Mouse (Mus musculus) heart, postnatal 10 days (tissue): ENCODE data around the gene Sertad2. TPM values are rescaled to one million over a fixed set of nuclear protein-coding genes. Genes with fewer than 3 reads are reported as not detected.

ENCODE experiments used
- DNase-seq, 2 experiments: peaks; one replicate each; pipeline ENCODE4 v3.0.0; 2021
- intact Hi-C: fragments of 180-260 bp; cut with DNase I; formaldehyde crosslinking; loops from one replicate; pipeline ENCODE4 v1.15.1; 2025
- total RNA-seq, 2 experiments: library from RNA; stranded (reverse); gene quantifications; 2 replicates each; pipeline ENCODE4 v1.2.3; 2021

The Sertad2 gene
- 10 to 100 TPM; 21.1 to 23.7 TPM for total RNA-seq

DNA sequence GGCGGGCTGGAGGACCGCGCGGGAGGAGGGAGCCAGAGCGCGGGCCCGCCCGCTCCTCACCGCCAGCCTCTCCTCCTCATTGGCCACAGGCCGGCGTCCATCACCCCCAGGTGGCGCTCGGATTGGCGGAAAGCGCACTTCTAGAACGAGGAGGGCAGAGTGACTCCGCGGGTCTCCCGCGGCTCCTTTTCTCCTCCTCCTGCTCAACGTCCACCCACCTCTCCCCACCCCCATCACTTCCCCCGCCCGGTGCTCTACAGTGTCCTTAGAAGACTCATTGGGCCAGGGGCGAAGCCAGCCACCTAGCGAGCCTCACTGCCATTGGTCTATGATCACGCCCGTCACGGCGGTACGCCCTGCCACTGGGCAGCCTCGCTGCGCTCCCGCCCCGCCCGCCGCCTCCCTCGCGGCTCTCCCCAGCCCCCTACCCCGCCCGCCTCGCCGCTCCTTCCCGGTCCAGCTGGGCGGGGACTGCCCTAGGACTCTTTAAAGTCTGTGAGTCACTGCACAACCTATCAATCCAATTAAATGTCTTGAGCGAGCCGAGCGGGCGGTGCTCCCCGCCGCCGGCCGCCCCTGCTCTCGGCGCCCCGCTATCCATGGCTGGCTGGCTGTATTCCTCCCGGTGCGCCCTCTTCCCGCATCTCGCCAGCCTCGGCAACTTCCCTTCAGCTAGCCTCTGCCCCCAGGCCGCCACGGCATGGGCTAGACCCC lies at the start of gene Sertad2:
Sertad2 (plus strand) TSS at position 515 of the 714 bp plus-strand sequence.
- intact Hi-C loops = loop anchor here (2.0 to 5.0 kb wide), 4 partner anchors 66 to 199 kb away; partner anchors contain the start of gene Aftph
- DNase-seq = peak; percentile 99 to 100

DNA sequence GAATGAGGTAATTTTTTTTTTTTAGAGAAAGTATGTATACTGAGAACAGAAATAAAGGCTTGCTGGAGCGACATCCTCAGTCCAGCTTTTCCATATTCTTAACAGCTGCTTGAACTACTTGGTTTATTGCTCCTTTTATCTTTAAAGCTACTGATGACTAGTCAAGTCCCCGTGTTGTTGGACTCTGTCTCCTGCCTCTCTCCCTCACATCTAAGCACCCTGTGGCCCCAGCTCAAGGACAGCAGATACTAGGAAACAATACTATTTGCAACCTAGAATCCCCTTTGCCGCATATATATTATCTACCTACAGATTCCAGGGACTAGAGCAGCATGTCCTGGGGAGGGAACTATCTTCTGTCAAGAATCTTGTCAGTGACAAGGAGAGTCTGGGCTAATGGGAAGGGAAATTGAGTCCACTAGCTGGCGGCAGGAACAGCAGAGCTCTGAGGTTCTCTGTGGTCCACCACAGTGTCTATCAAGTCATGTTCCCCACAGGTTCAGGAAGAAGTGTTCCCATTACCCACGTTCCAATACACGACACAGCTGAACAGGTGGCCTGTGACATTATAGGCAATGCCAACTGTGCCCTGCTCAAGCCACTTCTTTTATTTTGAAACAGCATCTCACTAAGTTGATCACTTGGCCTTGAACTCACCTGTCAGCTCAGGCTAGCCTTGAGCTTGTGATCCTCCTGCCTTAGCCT lies 49.0 kb upstream of the Sertad2 start:
- intact Hi-C loops = no loop called here
- DNase-seq = no peak

DNA sequence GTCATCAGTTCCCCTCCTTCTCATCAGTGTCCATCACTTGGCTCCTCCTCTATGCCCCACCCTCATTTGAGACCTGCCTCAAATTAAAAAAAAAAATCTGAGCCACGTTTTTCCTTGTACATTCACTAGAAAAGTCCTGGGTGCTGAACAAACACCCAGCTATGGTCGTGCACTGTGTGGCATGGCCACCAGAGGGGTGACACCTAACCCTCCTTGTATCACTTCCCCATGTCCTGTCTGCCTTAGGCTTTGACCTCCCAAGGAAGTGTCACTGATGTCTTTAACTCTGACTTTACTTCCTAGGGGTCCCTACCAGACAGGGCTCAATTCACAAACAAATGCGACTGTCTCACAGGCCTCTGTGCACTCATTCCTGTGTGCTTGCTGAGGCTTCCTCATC lies 42.5 kb upstream of the Sertad2 start:
- intact Hi-C loops = no loop called here
- DNase-seq = no peak

DNA sequence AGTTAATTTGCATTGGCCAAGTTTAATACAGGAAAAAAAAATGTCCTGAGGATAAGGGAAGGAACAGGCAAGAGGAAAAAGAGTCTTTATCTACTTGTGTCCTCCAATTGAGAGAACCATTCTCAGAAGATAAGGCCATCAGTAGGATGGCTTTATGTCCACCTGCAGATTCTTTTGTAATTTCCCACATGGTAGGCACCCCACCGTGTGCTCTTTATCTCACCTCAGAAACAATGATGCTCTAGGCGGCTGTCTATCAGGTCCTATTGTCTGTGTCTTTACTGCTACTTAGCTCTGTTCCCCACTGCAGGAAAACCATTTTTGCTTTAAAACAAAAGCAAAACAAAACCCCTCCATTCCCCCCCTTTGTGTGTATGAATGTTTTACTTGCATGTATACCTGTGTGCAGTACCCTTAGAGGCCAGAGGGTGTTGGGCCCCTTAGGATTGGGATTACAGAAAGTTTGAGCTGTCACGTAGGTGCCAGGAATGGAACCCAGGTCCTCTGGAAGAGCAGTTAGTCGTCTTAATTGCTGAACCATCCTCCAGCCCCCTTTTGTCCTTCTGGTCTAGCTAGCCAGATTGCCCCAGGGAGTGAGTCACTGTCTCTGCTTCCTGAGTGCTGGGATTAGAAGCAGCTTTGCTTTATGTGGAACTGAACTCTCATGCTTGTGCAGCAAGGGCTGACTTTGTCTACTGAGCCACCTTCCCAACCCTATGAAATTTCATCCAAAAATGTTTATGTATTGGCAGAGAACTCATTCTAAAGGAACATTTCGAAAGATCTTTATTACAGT lies 41.7 kb upstream of the Sertad2 start:
- intact Hi-C loops = no loop called here
- DNase-seq = no peak

DNA sequence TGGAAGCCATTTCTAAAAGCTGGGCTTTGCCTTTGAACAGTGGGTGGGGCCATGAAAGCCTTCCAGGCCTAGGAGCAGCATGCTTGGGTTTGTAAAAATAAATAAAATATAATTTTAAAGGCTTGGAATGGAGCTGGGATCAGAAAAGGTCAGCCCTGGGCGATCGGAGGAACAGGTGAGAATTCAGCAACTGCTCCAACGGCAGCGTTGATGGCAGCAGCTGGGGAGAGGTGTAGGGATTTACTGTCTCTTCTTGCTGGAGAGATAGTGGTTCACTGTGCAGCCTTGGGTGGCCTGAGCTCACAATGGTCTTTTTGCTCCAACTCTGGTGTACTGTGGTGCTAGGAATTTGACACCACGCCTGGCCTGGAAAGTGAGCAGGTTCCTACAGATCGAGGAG lies 29.5 kb upstream of the Sertad2 start:
- DNase-seq = no peak

DNA sequence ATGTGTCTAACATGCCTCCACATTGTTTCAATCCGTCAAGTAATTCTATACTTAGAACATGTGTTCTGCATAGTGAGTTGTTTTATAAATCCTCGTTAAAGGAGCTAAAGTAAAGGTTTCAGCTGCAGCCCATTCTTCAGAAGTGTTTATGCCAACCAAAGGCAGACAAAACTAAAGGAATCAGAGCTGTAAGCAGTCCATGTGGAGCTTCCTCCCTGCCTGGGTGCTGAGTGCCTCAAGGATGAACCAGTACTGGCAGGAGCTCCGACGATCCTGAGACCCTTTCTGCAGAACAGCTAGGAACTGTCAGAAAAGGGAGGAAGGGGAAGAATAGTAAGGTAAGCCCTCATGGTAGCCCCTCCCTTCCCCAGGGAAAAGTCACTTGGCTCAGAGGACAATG lies 28.3 kb upstream of the Sertad2 start:
- DNase-seq = peak in 1 of 2 experiments; percentile 18
- intact Hi-C loops = no loop called here

More for the DNA sequence above, 29.5 kb upstream of the Sertad2 start:
- intact Hi-C loops = no loop called here

DNA sequence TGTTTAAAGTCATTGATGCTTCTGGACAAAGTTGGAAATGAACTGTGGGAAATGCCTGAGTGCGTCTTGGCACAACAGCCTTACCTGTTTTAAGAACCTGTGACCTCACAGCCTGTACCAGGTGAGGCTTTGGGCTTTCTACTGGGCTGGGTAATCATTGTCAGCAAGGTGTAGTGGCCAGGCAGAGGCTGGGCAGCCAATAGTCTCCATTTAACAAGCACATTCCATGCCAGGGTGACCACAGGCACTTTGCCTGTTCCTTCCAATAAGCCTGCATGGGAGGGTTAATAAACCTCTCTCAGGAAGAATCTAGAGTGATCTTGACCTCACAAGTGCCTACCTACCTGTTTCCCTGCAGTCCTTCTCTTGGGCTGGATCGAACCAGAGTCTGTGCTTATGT lies 21.7 kb upstream of the Sertad2 start:
- DNase-seq = no peak
- intact Hi-C loops = no loop called here

DNA sequence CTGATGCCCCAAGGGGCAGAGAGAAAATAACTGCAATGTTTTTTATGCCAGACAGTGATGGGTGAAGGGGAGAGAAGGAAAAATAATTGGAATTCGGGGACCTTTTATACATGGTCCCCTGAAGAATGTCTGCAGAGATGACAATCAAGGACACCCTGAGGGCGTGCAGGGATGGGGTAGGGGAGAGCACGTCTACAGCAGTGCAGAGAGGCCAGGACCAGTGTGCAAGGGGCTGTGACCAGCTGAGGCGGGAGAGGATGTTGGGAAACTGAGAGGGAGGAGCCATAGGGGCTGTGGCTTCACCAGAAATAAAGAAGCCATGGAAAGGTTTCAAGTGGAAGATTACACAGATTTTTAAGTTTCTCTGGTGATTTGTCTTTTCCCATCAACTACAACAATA lies 20.3 kb upstream of the Sertad2 start:
- DNase-seq = no peak
- intact Hi-C loops = no loop called here

DNA sequence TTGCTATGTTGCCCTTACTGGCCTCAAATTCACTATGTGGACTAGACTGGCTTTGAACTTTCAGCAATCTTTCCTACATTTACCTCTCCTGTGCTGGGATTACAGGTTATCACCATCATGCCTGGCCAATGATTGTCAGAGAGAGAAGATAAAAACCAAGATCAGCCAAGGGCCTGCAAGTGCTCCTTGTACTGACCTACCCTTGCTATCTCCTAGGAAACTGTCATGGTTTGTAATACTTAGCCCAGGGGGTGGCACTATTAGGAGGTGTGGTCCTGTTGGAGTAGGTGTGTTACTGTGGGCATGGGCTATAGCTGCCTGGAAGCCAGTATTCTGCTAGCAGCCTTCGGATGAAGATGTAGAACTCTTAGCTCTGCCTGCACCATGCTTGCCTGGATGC lies 18.6 kb upstream of the Sertad2 start:
- DNase-seq = no peak
- intact Hi-C loops = no loop called here

DNA sequence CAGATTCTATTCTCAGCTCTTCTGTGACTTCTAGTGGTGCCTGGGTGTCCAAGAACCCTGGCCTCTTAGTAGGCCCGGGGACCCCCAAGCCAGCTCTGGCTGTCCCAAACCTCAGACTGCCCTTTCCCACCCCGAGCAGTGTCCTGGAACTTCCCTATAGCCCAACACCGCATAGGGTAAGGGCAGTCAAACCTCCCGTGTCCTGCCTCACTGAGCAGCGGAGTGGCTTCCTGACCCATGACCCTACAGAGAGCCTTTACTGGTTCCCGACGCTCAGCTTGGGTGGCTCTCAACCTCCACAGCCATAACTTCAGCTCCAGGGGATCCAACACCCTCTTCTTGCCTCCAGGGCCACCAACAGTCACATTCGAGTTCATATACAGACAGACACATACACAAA lies 17.1 kb upstream of the Sertad2 start:
- intact Hi-C loops = no loop called here
- no peak for DNase-seq

DNA sequence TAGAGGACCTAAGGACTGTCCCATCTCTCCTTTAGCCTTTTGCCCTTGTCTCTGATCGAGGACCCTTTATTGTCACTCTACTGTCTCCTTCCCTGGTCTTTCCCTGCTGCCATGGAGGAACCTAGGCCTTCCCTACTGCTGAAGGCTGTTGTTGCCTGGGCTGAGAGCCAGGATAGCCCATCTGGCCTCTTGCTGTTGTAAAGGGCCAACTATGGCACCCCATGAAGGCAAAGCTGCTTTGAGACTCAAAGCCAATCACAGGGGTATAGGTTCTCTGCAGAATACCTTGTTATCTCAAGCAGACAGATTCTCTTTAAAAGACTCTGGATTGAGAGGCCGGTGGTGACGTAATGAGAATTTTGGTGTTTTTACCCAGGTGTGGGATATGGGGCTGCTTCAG lies 15.2 kb upstream of the Sertad2 start:
- intact Hi-C loops = no loop called here
- DNase-seq = no peak

DNA sequence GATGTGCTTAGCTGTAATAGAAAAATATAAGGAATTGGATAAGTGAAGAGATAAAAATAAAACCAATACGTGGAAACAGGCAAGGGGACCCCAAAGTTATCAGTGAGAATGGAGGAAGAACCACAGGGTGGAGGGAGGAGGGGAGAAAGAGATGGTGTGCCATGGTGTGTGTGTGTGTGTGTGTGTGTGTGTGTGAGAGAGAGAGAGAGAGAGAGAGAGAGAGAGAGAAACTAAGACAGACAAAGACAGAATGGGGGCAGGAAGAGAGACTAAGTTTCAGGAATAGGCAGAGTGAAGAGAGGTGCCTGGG lies 11.4 kb upstream of the Sertad2 start:
- intact Hi-C loops = loop anchor here (5.0 kb wide), 1 partner anchor 59 kb away; no protein-coding TSS in a partner anchor

DNA sequence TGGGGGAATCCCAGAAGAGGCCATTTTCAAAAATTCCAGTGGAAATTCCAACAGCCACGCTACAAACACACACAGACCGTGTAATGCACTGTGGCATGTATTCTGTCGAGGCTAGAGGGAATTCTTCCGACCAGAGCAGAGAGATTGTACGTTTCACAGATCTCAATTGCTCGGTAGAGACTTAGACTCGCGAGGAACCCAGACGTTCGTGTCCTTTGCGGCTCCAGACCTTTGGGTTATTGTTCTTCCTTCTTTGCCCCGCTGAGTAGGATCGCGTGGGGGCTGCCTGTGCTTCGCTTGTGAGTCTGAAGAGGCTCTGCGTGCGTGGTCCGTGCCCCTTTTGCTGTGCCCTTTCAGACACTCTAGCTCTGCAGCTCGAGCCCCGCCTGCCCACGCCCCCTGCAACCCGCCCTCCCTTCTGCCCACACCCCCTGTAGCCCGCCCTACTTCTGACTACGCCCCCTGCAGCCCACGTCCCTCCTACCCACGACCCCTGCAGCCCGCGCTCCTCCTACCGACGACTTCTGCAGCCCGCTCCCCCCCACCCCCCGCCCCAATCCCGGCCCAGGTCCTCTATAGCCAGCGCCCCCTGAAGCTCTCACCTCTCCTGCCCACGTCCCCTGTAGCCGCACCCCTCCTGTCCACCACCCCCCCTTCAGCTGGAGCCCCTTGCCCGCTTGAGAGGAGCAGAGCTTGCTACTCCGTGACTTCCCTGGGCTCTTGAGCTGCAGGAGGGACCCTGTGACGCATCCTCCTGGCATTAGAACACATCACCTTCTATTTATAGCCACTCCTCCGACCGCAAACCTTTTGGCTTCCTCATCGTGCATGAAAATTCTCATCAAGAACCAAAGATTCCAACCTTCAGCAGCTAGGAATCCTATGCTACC lies 10.8 kb upstream of the Sertad2 start:
- DNase-seq = peak; percentile 74
- intact Hi-C loops = loop anchor here (5.0 kb wide), 1 partner anchor 60 kb away; no protein-coding TSS in a partner anchor

More for the DNA sequence above, 11.4 kb upstream of the Sertad2 start:
- no peak for DNase-seq

DNA sequence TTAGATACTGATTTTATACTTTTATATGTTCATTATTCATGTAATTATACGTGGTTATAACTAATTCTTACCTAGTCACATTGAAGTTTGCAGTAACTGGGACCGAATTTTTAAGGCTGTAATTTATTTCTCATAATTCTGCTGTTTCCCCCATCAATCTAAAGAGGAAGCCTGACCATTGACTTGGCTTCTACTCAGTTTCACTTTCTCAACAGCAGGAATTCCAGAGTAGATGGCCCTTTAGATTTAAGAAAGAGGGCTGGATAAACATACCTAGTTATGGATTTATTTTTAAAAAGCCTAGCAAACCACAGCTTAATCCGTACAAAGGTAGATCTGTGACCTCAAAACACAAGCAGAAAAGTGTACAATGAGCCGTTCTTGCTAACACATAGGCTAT lies 9.8 kb upstream of the Sertad2 start:
- no peak for DNase-seq
- intact Hi-C loops = loop anchor here (5.0 kb wide), 1 partner anchor 61 kb away; no protein-coding TSS in a partner anchor

DNA sequence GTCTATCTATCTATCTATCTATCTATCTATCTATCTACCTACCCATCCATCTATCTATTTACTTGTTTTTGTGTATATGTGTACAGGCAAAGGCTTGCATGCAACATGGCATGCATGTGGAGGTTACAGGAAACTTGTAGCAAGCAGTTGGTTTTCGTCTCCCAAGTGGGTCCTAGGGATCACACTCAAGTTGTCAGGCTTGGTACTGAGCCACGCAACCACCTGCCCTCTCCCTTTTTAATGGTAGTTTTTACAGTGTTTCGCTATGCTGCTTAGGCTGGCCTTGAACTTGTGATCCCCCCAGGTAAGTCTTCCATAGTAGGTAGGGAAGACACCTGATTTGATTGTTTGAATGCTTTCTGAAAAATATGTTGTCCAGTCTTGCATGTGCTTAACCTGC lies 5.8 kb upstream of the Sertad2 start:
- DNase-seq = no peak
- intact Hi-C loops = no loop called here

DNA sequence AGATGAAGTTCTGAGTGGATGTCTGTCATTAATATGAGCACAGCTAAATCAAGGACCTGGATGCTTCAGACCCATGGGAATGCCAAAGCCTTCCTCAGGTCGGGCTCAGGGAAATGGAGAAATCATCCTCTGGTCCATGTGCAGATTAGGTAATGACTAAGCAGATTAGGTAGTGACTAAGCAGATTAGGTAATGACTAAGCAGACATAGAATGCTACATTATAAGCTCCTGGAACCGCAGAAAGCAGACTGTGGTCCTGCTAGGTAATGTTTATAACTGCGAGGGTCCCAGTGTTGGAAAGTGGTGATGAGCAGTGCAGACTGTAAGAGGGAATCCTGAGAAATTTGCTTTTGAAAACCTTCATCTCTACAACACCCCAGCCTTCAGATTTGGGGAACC lies 4.6 kb upstream of the Sertad2 start:
- no peak for DNase-seq
- intact Hi-C loops = no loop called here

DNA sequence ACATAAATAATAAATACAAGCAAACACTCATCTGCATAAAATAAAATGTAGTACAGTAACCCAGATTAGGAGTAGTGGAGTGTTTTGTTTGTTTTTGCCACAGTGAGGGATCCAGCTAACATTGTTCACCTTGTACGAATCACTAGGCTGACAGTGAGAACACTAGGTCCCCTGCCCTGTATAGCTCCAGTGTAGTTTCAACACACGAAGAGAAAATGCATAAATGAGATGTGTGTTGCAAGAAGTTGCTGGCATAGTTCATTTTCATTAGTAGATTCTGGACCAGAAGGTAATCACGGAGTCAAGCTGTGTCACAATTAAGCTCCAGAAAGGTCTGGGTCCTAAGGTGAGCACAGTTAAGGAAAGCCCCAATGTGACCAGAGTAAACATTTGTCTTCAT lies 1.8 kb upstream of the Sertad2 start:
- DNase-seq = no peak
- intact Hi-C loops = loop anchor here (5.0 kb wide), 3 partner anchors 64 to 201 kb away; partner anchors contain the start of gene Aftph

DNA sequence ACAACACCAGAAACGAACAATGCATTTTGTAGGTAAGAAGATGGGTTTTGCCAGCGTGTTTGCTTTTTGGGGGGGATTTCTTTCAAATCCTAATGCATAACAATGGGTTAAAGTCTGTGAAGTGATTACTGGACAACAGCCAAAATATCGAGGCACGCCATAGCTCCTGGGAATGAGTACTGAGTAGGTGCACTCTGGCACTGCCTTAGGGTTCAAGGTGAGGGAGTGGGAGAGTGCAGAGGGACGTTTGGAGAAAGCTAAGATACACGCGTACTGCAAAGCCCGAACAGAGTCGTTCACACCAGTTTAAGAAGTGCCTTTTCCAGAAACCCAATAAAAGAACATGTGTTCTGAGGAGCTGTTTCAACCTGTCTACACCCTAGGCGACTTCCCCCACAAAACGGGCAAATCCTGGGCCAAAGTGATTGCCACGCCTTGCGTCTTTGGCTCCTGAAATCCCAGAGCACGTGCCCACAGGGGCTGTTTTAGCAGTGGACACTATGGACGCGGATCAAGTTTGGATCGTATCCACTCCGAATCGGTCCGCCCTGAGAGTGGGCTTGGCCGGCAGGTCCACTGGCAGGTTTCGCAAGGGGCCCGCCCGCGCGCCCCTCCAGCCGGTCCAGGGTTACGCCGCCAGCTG lies 937 bp upstream of the Sertad2 start:
- intact Hi-C loops = loop anchor here (2.0 to 5.0 kb wide), 4 partner anchors 65 to 200 kb away; partner anchors contain the start of gene Aftph
- peak in 1 of 2 experiments; percentile 84 for DNase-seq

DNA sequence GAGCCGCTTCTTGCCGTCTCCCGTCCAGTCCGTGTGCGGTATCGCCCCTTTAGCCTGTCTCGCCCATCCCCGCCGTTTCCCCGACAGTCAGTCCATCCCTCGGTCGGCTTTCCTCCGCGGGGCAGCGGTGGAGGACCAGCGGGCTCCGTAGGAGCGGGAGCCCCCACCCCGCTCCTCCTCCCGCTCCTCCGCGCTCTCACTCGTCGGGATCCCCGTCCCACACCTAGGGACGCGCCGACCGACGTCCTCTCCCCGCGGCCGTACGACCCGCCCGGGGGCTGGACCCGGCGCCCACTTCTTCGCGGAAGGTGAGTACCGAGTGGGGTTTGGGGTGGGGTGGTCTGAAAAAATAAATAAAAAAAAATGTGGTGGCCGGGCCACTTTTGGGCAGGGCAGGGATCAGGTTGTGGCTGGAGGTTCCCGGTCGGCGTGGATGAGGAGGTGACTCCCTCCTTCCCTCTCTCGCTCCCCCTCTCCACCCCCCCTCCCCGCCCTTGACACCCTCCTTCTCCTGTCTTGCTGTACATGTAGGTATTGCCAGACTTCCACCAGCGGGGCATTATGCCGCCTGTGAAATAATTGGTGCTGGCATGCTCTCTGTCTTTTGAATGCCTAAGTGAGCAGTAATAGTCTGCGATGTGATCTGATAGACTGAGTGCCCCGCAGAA lies 534 bp downstream of the Sertad2 start:
- no peak for DNase-seq
- intact Hi-C loops = loop anchor here (2.0 to 5.0 kb wide), 4 partner anchors 66 to 199 kb away; partner anchors contain the start of gene Aftph
